Mouse (Mus musculus) forebrain, embryonic 14.5 days (tissue): ENCODE data around the gene Mindy4. TPM values are rescaled to one million over a fixed set of nuclear protein-coding genes. Genes with fewer than 3 reads are reported as not detected.

Source experiments
- ATAC-seq: fragments of 200-750 bp; cut with Nextera tagmentation; 2 replicates; pipeline ENCODE4 v1.8.0; 2017; ENCODE audit warnings: mild to moderate bottlenecking, moderate library complexity
- DNase-seq: peaks from one replicate; pipeline ENCODE4 v3.0.0-alpha.2; 2015; ENCODE audit warnings: low spot score
- H3K27ac ChIP-seq: fragments of 300-500 bp; sonication (generic); 2 replicates; pipeline ENCODE4 v1.5.1; 2014; ENCODE audit warnings: low read depth, mild to moderate bottlenecking, control low read depth, low read length, moderate library complexity
- H3K27me3 ChIP-seq: fragments of 300-500 bp; sonication (generic); replicated peaks from 2 replicates; pipeline ENCODE4 v1.6.1; 2014; ENCODE audit warnings: low read length, control low read depth, mixed read lengths; ENCODE audit not compliant: control insufficient read depth, insufficient read depth
- H3K36me3 ChIP-seq: fragments of 300-500 bp; sonication (generic); 2 replicates; pipeline ENCODE4 v1.6.1; 2014; ENCODE audit warnings: low read length, control low read depth; ENCODE audit not compliant: control insufficient read depth, insufficient read depth
- H3K4me1 ChIP-seq: fragments of 300-500 bp; sonication (generic); 2 replicates; pipeline ENCODE4 v1.6.1; 2014; ENCODE audit warnings: antibody characterized with exemption, low read length, control low read depth; ENCODE audit not compliant: control insufficient read depth, insufficient read depth
- H3K4me2 ChIP-seq: fragments of 300-500 bp; sonication (generic); 2 replicates; pipeline ENCODE4 v1.6.1; 2014; ENCODE audit warnings: mild to moderate bottlenecking, control low read depth, low read length
- H3K4me3 ChIP-seq: fragments of 300-500 bp; sonication (generic); 2 replicates; pipeline ENCODE4 v1.5.1; 2014; ENCODE audit warnings: low read depth, low read length, control low read depth
- H3K9ac ChIP-seq: fragments of 300-500 bp; sonication (generic); 2 replicates; pipeline ENCODE4 v1.6.1; 2014; ENCODE audit warnings: mild to moderate bottlenecking, low read length, control low read depth, moderate library complexity
- H3K9me3 ChIP-seq: fragments of 300-500 bp; sonication (generic); replicated peaks from 2 replicates; pipeline ENCODE4 v1.6.1; 2016; ENCODE audit warnings: low read length, control low read depth, mixed read lengths; ENCODE audit not compliant: control insufficient read depth
- whole genome bisulfite sequencing: fragments of 180-500 bp; shearing (Covaris S2); extraction: QIAGEN DNeasy Blood & Tissue Kit; methylation state at CpG from one replicate; pipeline ENCODE4 v1.1.7; 2014; 5-methylcytosine and 5-hydroxymethylcytosine counted together
- polyA plus RNA-seq: library from polyadenylated mRNA; unstranded; fragments of >200 nt; fragmentation: Nextera tagmentation; extraction: Ambion mirVana; gene quantifications from 2 replicates; pipeline ENCODE4 v1.2.1, GENCODE M21; 2014

Gene Mindy4
- polyA plus RNA-seq, 1 experiment from 2014 or later, result 18.6 TPM

DNA sequence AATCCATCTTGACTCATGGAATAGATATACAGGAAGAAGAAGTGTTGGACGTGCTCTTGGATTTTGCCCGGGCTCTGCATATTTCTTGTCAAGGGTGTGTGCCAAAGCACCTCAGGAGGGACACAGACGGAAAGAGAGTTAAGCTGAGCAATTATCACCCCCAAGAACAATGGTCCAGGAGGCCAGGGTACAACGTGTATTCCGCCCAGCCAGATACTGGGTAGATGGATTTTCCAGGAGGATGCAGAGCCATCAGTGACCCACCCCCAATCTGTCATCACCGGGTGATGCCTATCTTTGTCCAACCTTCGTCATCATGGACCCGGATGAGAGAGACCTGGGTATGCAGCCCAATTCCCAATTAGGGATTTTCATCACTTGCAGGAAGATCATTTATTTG is 42.5 kb downstream of the Mindy4 start:
- 88% methylated on average over 8 of the region's 8 CpGs for WGBS
- no peaks in the 10 kb centered on the region for H3K36me3 ChIP-seq
- H3K4me1 ChIP-seq, result no peaks in the 10 kb centered on the region
- no peak overlapping the region for H3K4me2 ChIP-seq
- no peaks in the 10 kb centered on the region for H3K9me3 ChIP-seq
- DNase-seq (no peak), ATAC-seq (no peak)
- H3K9ac ChIP-seq, result no peak overlapping the region
- H3K27me3 ChIP-seq, result no peaks in the 10 kb centered on the region
- H3K4me3 ChIP-seq, result no peak overlapping the region
- no peak overlapping the region for H3K27ac ChIP-seq

DNA sequence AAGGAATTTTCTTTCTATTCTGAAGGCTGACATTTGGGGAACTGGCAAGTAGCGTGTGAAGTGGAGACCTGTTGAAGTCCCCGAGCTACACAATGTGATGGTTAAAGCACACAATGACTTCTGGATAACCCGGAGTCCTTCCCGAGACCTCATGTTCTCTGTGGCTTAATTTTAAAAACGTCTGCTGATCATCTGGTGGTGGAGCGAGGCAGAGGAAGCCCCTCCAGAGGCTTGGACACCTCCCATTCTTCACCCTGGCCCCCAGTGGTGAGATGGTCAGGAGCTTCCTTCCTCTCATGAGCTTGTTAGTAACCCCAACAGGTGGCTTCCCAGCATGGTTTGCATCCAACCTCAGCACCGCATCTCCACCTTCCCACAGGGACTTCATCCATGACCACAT is 43.3 kb downstream of the Mindy4 start:
- Histone ChIP-seq H3K4me3 (no peak overlapping the region), H3K27me3 (no peaks in the 10 kb centered on the region), H3K9me3 (no peaks in the 10 kb centered on the region), H3K9ac (no peak overlapping the region), H3K36me3 (no peaks in the 10 kb centered on the region), H3K27ac (no peak overlapping the region), H3K4me2 (no peak overlapping the region), H3K4me1 (no peaks in the 10 kb centered on the region)
- WGBS, result 97% methylated on average over 7 of the region's 7 CpGs
- DNase-seq, result no peak
- no peak for ATAC-seq

DNA sequence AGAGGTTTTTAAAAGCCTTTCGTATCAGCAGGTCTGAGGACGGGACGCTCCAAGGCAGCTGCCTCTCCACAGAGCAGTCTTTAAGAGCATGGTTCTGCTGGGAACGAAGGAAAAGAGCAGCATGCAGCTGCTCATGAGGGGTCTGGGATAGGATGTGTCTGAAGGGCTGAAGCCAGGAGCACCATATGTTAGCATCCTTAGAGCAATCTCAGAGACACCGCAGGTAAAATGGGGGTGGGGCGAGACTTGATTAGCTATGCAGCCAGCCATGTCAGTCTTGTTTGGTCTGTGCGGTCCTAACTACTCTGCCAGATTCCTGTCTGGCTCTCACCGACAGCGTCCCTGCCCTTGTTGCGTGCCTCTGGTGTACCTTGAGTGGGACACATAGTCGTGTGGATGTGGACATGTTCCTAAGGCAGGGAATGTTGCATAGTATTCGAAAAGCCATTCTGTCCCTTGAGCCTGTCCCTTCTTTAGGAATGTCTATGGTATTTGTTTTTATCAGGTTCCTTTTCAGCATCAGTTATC is 43.8 kb downstream of the Mindy4 start:
- Histone ChIP-seq H3K4me1 (no peaks in the 10 kb centered on the region), H3K36me3 (no peaks in the 10 kb centered on the region), H3K4me2 (no peak overlapping the region), H3K4me3 (no peak overlapping the region), H3K27ac (no peak overlapping the region), H3K9me3 (no peaks in the 10 kb centered on the region), H3K27me3 (no peaks in the 10 kb centered on the region), H3K9ac (no peak overlapping the region)
- no peak for ATAC-seq
- no peak for DNase-seq
- WGBS, result 94% methylated on average over 12 of the region's 12 CpGs

DNA sequence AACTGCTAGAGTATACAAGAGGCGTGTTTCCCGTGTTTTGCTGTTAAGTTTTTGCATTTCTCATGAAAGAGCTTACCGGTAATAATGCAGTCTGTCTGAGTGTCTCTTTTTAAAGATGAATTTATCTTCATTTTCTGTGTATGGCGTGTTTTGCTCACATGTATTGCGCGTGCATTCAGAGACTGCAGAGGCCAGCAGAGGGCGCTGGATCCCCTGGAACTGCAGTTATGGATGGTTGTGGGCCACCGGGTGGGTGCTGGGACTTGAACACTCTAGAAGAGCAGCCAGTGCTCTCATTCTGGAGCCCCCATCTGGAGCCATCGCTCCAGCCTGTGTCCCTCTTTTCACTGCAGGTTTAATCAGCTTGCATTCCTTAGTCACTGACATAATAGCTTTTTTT is 46.1 kb downstream of the Mindy4 start:
- ATAC-seq, result no peak
- H3K27ac ChIP-seq, result no peak overlapping the region
- no peaks in the 10 kb centered on the region for H3K27me3 ChIP-seq
- H3K4me3 ChIP-seq, result no peak overlapping the region
- 91% methylated on average over 9 of the region's 9 CpGs for WGBS
- H3K36me3 ChIP-seq, result no peaks in the 10 kb centered on the region
- no peak overlapping the region for H3K9ac ChIP-seq
- DNase-seq, result no peak
- no peaks in the 10 kb centered on the region for H3K4me1 ChIP-seq
- H3K9me3 ChIP-seq, result no peaks in the 10 kb centered on the region
- H3K4me2 ChIP-seq, result no peak overlapping the region

DNA sequence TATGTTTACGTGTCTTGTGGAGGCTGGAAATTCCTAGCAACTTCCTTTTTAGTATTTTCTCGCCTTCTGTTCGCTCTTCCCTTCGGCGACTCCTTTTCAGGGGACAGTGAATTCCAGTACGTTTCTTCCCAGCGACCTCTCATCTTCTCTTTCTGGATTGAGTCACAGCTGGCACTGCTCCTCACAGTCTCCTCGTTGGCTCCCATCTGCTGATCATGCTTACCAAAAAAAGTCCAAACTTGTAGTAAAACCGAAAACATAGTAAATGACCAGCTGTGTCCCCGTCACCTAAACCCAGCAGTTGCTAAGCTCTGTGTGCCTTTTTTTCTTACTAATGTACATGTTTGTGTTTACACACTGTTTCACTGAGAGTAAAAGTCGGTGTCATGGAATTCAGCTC is 47.6 kb downstream of the Mindy4 start:
- Histone ChIP-seq H3K4me3 (no peak overlapping the region), H3K4me1 (no peaks in the 10 kb centered on the region), H3K9me3 (no peaks in the 10 kb centered on the region), H3K27me3 (no peaks in the 10 kb centered on the region), H3K9ac (no peak overlapping the region), H3K27ac (no peak overlapping the region), H3K4me2 (no peak overlapping the region), H3K36me3 (no peaks in the 10 kb centered on the region)
- 85% methylated on average over 11 of the region's 11 CpGs for WGBS
- ATAC-seq, result no peak
- DNase-seq, result no peak

DNA sequence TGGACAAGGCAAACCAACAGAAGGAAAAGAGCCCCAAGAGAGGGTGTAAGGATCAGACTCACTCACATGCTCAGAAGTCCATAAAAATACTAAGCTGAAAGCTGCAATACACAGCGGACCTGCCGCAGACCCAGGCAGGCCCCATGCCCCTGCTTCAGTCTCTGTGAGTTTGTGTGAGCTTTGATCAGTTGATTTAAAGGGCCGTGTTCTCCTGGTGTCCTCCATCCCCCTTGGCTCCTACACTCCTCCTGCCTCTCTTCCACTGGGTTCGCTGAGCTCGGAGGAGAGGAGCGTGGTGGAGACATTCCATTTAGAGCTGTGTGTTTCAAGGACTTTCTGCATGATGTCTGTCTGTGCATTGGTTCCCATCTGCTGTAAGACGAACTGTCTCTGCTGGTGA is 48.4 kb downstream of the Mindy4 start:
- Histone ChIP-seq H3K4me1 (no peaks in the 10 kb centered on the region), H3K9me3 (no peaks in the 10 kb centered on the region), H3K36me3 (peaks cover 2% of the 10 kb centered on the region; the same call in 1 of the 2 replicates), H3K9ac (no peak overlapping the region), H3K4me3 (no peak overlapping the region), H3K27ac (no peak overlapping the region), H3K27me3 (no peaks in the 10 kb centered on the region), H3K4me2 (no peak overlapping the region)
- 89% methylated on average over 7 of the region's 7 CpGs for WGBS
- DNase-seq (no peak), ATAC-seq (no peak)

DNA sequence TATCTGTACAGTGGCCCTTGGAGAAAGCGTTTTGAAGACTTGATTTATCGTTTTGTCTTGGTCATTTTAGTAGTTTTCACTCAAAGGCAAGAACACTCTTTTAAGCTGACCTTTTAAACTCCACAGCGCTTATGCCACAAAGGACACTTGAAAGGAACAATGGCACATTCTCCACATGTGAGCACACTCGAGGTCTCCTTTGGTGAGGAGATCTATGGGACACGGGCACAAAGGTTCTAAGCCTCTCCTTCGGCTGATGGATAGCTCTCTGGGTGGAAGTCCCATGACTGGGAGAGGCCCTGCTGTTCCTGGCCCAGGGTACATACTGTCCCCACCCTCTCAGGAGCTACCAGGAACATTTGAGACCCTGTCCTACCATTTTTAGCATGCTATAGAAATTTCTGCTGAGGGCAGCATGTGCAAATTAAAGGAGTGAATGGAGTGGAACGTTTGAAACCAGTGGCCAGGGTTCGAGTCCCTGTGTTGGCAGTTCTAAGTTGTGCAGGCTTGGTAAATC is 49.6 kb downstream of the Mindy4 start:
- no peak overlapping the region for H3K4me2 ChIP-seq
- H3K27ac ChIP-seq, result no peak overlapping the region
- DNase-seq (no peak), ATAC-seq (no peak)
- H3K27me3 ChIP-seq, result no peaks in the 10 kb centered on the region
- H3K4me1 ChIP-seq, result no peaks in the 10 kb centered on the region
- no peak overlapping the region for H3K4me3 ChIP-seq
- no peak overlapping the region for H3K9ac ChIP-seq
- peaks cover 5% of the 10 kb centered on the region; the same call in 1 of the 2 replicates for H3K36me3 ChIP-seq
- H3K9me3 ChIP-seq, result no peaks in the 10 kb centered on the region
- WGBS, result 71% methylated on average over 8 of the region's 8 CpGs

DNA sequence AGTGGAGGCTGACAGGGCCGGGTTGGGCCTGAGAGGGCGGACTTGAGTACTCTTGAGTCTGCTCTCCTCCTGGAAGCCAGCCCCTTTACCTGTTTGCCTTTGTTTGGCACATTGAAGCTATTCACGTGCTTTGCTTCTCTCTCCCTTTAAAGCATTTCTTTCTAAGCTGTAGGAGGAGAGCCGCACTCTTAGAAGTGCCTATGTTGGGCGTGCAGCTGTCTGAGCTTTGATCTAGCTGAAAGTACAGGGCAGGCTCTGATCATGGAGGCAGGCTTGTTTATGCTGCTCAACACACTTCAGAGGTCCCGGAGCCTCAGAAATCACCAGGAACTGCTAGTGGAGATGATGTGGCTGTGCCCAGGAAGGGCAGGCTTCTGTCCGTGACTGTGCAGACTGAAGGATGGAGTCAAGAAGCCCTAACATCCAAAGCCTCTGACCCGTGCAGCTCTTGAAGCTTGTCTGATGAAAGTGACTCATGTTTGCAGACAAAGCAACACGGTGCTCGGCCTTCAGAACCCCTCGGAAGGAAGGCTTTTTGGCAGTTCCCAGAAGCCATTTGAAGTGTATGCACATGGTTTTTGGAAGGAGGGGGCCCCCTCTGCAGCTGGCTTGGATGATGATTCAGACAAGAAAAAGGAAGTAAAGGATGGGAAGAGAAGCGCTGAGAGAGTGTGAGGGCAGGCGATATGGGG is 53.5 kb downstream of the Mindy4 start:
- H3K27ac ChIP-seq, result no peak overlapping the region
- WGBS, result 90% methylated on average over 13 of the region's 13 CpGs
- no peak for ATAC-seq
- peak; percentile 25 for DNase-seq
- H3K4me2 ChIP-seq, result no peak overlapping the region
- no peak overlapping the region for H3K4me3 ChIP-seq
- no peak overlapping the region for H3K9ac ChIP-seq
- no peaks in the 10 kb centered on the region for H3K9me3 ChIP-seq
- no peaks in the 10 kb centered on the region for H3K27me3 ChIP-seq
- H3K36me3 ChIP-seq, result peaks cover 5% of the 10 kb centered on the region; the same call in 1 of the 2 replicates
- H3K4me1 ChIP-seq, result no peaks in the 10 kb centered on the region

DNA sequence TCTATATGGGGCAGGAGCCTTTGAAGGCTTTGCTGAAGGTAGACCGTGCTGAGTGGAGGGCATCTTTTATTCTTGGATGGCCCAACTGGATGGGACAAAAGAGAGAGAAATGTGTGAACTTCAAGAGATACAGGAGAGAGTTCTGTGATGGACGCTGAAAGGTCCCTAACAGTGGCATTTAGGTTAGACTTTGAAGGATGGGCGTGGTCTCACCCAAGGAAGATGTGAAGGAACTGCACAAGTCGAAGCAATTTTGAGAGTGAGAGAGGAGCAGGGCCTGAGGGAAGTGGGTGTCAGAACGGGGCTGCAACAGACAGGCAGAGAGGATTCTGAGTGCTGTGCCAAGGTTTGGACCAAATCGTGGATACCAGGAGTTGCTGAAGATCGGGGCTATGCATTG is 54.1 kb downstream of the Mindy4 start:
- no peak for DNase-seq
- WGBS, result 93% methylated on average over 7 of the region's 7 CpGs
- H3K9me3 ChIP-seq, result no peaks in the 10 kb centered on the region

More for the DNA sequence above, 54.1 kb downstream of the Mindy4 start:
- Histone ChIP-seq H3K27ac (no peak overlapping the region), H3K4me3 (no peak overlapping the region), H3K4me1 (no peaks in the 10 kb centered on the region), H3K27me3 (no peaks in the 10 kb centered on the region), H3K9ac (no peak overlapping the region), H3K36me3 (peaks cover 5% of the 10 kb centered on the region; the same call in 1 of the 2 replicates), H3K4me2 (no peak overlapping the region)
- ATAC-seq, result no peak
